Mouse (Mus musculus): ENCODE results near the gene Jph4. TPM values are rescaled to one million over a fixed set of nuclear protein-coding genes. Genes with fewer than 3 reads are reported as not detected.

The Jph4 gene
- not detected for total RNA-seq (2023)

GRCm38 (mm10) chr14:55116425-55117200 is at the start of gene Jph4:
TSS of gene Jph4 (minus strand) at chr14:55116935.

GRCm38 (mm10) chr14:55105836-55106809 is 10.6 kb downstream of the Jph4 start, which contains the start of gene Ap1g2:
TSS of gene Ap1g2 (minus strand) at chr14:55106593.

GRCm38 (mm10) chr14:55094704-55095231 is 22.0 kb downstream of the Jph4 start, which contains the start of gene Thtpa:
TSS of gene Thtpa (plus strand) at chr14:55094784.

GRCm38 (mm10) chr14:55092011-55092577 is 24.6 kb downstream of the Jph4 start, which contains the start of gene Zfhx2:
TSS of gene Zfhx2 (minus strand) at chr14:55092324.

Other genes starting within 250 kb of the Jph4 start
- gene Homez, start 246.0 kb downstream of the Jph4 start, total RNA-seq (2023), result 3.3 TPM
- 17.4 TPM for gene Ppp1r3e, start 239.4 kb downstream of the Jph4 start, total RNA-seq (2023)
- gene Bcl2l2, start 233.6 kb downstream of the Jph4 start, total RNA-seq (2023), result 1.4 TPM
- not detected for gene Gm20521, start 233.5 kb downstream of the Jph4 start, total RNA-seq (2023)
- gene Pabpn1, start 224.4 kb downstream of the Jph4 start, total RNA-seq (2023), result 243 TPM
- gene Slc22a17, start 203.8 kb downstream of the Jph4 start, total RNA-seq (2023), result 2.0 TPM
- gene Efs, start 190.8 kb downstream of the Jph4 start, total RNA-seq (2023), result not detected
- gene Il25, start 184.2 kb downstream of the Jph4 start, total RNA-seq (2023), result not detected
- not detected for gene Cmtm5, start 180.7 kb downstream of the Jph4 start, total RNA-seq (2023)
- not detected for gene Myh6, start 150.0 kb downstream of the Jph4 start, total RNA-seq (2023)
- gene Gm17428, start 140.0 kb downstream of the Jph4 start, total RNA-seq (2023), result not detected
- gene Myh7, start 122.3 kb downstream of the Jph4 start, total RNA-seq (2023), result not detected
- 92.5 TPM for gene Ngdn, start 101.5 kb downstream of the Jph4 start, total RNA-seq (2023)
- 21.5 TPM for gene Zfhx2, start 24.6 kb downstream of the Jph4 start, total RNA-seq (2023)
- 4.0 TPM for gene Thtpa, start 22.2 kb downstream of the Jph4 start, total RNA-seq (2023)
- 104 TPM for gene Ap1g2, start 10.3 kb downstream of the Jph4 start, total RNA-seq (2023)
- gene Dhrs2, start 105.1 kb upstream of the Jph4 start, total RNA-seq (2023), result not detected